Mouse (Mus musculus): ENCODE measurements around the gene Sftpd. TPM values are rescaled to one million over a fixed set of nuclear protein-coding genes. Genes with fewer than 3 reads are reported as not detected.

The Sftpd gene
- polyA plus RNA-seq, 1 experiment from 2014 or later: not detected

- H3K4me2 ChIP-seq: no peak overlapping the region
- H3K4me1 ChIP-seq: no peaks in the 10 kb centered on the region
- no peaks in the 10 kb centered on the region for H3K9me3 ChIP-seq (replicated peaks)
- no peak overlapping the region for H3K4me3 ChIP-seq (replicated peaks)
- no peak overlapping the region for H3K9ac ChIP-seq
- H3K36me3 ChIP-seq: no peaks in the 10 kb centered on the region
- WGBS: 77% methylated on average over 3 of the region's 3 CpGs
- no peaks in the 10 kb centered on the region for H3K27me3 ChIP-seq
- no peak overlapping the region for H3K27ac ChIP-seq
- ATAC-seq (replicated peaks; ENCODE audit: low FRiP score): no peak
These were observed 38.0 kb downstream of the Sftpd start for GRCm38 (mm10) chr14:41146922-41147321.

DNA sequence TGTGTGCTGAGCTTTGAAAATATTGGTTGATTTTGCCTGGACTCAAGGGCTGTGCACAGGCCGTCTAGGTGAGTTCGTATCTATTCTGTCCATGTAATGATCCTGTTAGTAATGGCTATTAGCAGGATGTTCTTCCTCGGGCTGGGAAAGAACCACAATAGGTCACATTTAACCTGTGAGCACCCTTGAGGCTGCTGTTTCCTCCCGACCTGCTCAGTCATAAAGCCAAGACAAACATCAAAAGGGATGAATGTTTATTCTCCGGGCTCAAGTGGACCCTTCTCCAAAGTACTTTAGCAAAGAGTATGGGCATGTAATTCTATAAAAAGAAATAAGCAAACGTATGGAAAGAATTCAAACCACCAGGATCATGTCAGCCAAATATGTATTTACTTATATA lies 38.9 kb downstream of the Sftpd start:
- H3K27me3 ChIP-seq: no peaks in the 10 kb centered on the region
- no peaks in the 10 kb centered on the region for H3K36me3 ChIP-seq
- no peak for ATAC-seq (replicated peaks; ENCODE audit: low FRiP score)
- no peaks in the 10 kb centered on the region for H3K9me3 ChIP-seq (replicated peaks)
- H3K4me1 ChIP-seq: no peaks in the 10 kb centered on the region
- no peak overlapping the region for H3K9ac ChIP-seq
- H3K27ac ChIP-seq: no peak overlapping the region
- H3K4me2 ChIP-seq: no peak overlapping the region
- 53% methylated on average over 6 of the region's 6 CpGs for WGBS
- H3K4me3 ChIP-seq (replicated peaks): no peak overlapping the region

- no peaks in the 10 kb centered on the region for H3K36me3 ChIP-seq
- H3K9me3 ChIP-seq (replicated peaks): no peaks in the 10 kb centered on the region
- no peak overlapping the region for H3K4me3 ChIP-seq (replicated peaks)
- no peaks in the 10 kb centered on the region for H3K27me3 ChIP-seq
- H3K4me2 ChIP-seq: no peak overlapping the region
- H3K4me1 ChIP-seq: no peaks in the 10 kb centered on the region
- H3K9ac ChIP-seq: no peak overlapping the region
- 78% methylated on average over 1 of the region's 1 CpGs for WGBS
- H3K27ac ChIP-seq: no peak overlapping the region
- ATAC-seq (replicated peaks; ENCODE audit: low FRiP score): no peak
These were observed 44.3 kb downstream of the Sftpd start for GRCm38 (mm10) chr14:41140686-41141085.

DNA sequence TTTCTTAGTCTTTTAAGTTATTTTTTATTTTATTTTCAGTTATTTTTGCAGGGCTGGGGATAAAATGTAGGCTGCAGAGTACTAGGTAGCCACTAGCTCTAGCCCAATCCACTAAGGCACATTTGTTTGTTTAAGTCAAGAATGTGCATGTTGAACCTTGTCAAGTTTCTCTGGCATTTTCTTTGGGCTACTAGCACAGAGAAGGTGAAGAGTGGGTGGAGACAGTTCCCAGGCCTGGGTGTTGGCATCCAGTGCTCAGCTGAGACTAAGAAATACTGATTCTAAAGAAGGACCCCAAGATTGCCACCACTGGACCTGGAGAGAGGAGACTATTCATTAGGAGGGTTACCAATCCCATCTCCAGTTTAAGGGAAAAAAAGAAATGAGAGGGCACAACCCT lies 47.9 kb downstream of the Sftpd start:
- Histone ChIP-seq H3K27ac (no peak overlapping the region), H3K9ac (no peak overlapping the region), H3K4me3 (replicated peaks) (no peak overlapping the region), H3K4me2 (no peak overlapping the region), H3K9me3 (replicated peaks) (no peaks in the 10 kb centered on the region), H3K27me3 (no peaks in the 10 kb centered on the region), H3K36me3 (no peaks in the 10 kb centered on the region), H3K4me1 (no peaks in the 10 kb centered on the region)
- ATAC-seq (replicated peaks; ENCODE audit: low FRiP score): no peak

DNA sequence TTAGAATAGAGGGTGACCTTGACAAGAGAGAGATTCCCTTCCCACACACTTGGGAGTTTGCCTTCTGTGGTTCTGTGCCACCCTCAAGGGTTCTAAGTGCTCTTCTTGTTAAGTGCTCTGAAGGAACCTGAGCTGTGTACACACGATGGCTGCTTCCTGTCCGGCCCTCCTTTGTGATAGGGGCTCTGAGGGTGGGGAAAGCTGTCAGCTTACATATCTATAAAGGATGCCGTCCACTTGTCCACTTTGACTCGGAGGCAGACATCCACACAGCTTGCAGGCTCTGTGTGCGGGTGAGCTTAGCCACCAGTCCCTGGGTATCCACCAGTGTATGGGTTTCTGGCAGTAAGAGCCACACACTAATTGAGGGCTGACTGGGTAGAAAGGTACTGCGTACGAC lies 53.4 kb downstream of the Sftpd start, which contains the start of gene Sftpa1:
Gene Sftpa1 (plus strand): TSS at position 243 of the 400 bp plus-strand sequence.
- Histone ChIP-seq H3K4me3 (replicated peaks) (no peak within 1 kb of the TSS), H3K27me3 (no peaks in the 10 kb centered on the region), H3K9me3 (replicated peaks) (no peaks in the 10 kb centered on the region), H3K4me2 (no peak within 1 kb of the TSS), H3K4me1 (no peaks in the 10 kb centered on the region), H3K36me3 (no peaks in the 10 kb centered on the region), H3K27ac (no peak within 1 kb of the TSS), H3K9ac (no peak within 1 kb of the TSS)
- WGBS: 78% methylated on average over 7 of the region's 7 CpGs
- ATAC-seq (replicated peaks; ENCODE audit: low FRiP score): no peak

- WGBS: 14% methylated on average over 4 of the region's 4 CpGs
- no peak overlapping the region for H3K4me2 ChIP-seq
These were observed 57.0 kb downstream of the Sftpd start for GRCm38 (mm10) chr14:41127997-41128396.

DNA sequence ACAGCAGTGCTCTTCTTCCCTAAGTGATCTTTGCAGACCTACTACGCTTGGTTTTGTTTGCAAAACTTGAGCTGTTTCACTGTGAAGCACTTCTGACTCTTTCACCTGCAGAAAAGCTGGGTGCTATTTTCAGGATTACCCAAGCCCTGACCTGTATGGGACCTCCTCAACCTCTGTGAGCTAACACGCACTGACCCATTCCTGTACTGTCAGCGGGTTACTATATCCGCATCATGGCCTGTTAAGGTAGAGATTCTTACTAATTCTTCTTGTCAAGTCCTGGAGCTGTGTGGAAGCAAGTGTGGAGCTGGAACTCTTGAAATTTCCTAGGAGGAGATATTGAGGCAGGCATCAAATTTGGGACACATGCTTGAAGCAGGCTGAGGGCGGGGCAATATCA lies 60.3 kb downstream of the Sftpd start:
- no peak overlapping the region for H3K9ac ChIP-seq
- no peaks in the 10 kb centered on the region for H3K9me3 ChIP-seq (replicated peaks)
- 88% methylated on average over 5 of the region's 5 CpGs for WGBS
- no peaks in the 10 kb centered on the region for H3K36me3 ChIP-seq
- no peak overlapping the region for H3K4me3 ChIP-seq (replicated peaks)
- no peak for ATAC-seq (replicated peaks; ENCODE audit: low FRiP score)
- no peaks in the 10 kb centered on the region for H3K4me1 ChIP-seq
- no peak overlapping the region for H3K27ac ChIP-seq
- no peaks in the 10 kb centered on the region for H3K27me3 ChIP-seq
- H3K4me2 ChIP-seq: no peak overlapping the region

More at GRCm38 (mm10) chr14:41127997-41128396, 57.0 kb downstream of the Sftpd start:
- no peaks in the 10 kb centered on the region for H3K9me3 ChIP-seq (replicated peaks)
- no peak overlapping the region for H3K9ac ChIP-seq
- H3K4me1 ChIP-seq: no peaks in the 10 kb centered on the region
- no peaks in the 10 kb centered on the region for H3K27me3 ChIP-seq
- no peak overlapping the region for H3K4me3 ChIP-seq (replicated peaks)
- ATAC-seq (replicated peaks; ENCODE audit: low FRiP score): no peak
- H3K36me3 ChIP-seq: no peaks in the 10 kb centered on the region
- H3K27ac ChIP-seq: no peak overlapping the region

Other genes starting within 250 kb of the Sftpd start
- gene Tspan14, start 218.3 kb downstream of the Sftpd start, polyA plus RNA-seq (2015; fragmentation: Nextera tagmentation; extraction: Ambion mirVana): 109 and 112 TPM in 2 replicates
- 96.8 and 103 TPM in 2 replicates for gene Fam213a, start 171.4 kb downstream of the Sftpd start, polyA plus RNA-seq (2015; fragmentation: Nextera tagmentation; extraction: Ambion mirVana)
- gene Dydc2, start 115.9 kb downstream of the Sftpd start, polyA plus RNA-seq (2015; fragmentation: Nextera tagmentation; extraction: Ambion mirVana): not detected in 2 replicates
- 0.16 TPM in 1 of 2 replicates, not detected in the other for gene Dydc1, start 112.2 kb downstream of the Sftpd start, polyA plus RNA-seq (2015; fragmentation: Nextera tagmentation; extraction: Ambion mirVana)
- gene Mat1a, start 80.1 kb downstream of the Sftpd start, polyA plus RNA-seq (2015; fragmentation: Nextera tagmentation; extraction: Ambion mirVana): 0.46 and 0.88 TPM in 2 replicates
- gene Sftpa1, start 53.4 kb downstream of the Sftpd start, polyA plus RNA-seq (2015; fragmentation: Nextera tagmentation; extraction: Ambion mirVana): not detected in 2 replicates
- gene Mbl1, start 33.7 kb downstream of the Sftpd start, polyA plus RNA-seq (2015; fragmentation: Nextera tagmentation; extraction: Ambion mirVana): 0.24 and 0.26 TPM in 2 replicates
- 0.12 TPM in 1 of 2 replicates, not detected in the other for gene Gm2832, start 93.7 kb upstream of the Sftpd start, polyA plus RNA-seq (2015; fragmentation: Nextera tagmentation; extraction: Ambion mirVana)
- not detected in 2 replicates for gene Gm5798, start 163.5 kb upstream of the Sftpd start, polyA plus RNA-seq (2015; fragmentation: Nextera tagmentation; extraction: Ambion mirVana)
- gene Gm7945, start 201.2 kb upstream of the Sftpd start, polyA plus RNA-seq (2015; fragmentation: Nextera tagmentation; extraction: Ambion mirVana): not detected in 2 replicates
- gene Gm6482, start 223.1 kb upstream of the Sftpd start, polyA plus RNA-seq (2015; fragmentation: Nextera tagmentation; extraction: Ambion mirVana): not detected in 2 replicates

Data from kidney, embryonic 15.5 days (tissue).